Mouse (Mus musculus): ENCODE measurements at regions not wholly inside any gene's neighbourhood (a gene's known extent, or its start where the extent isn't known, plus 50 kb on each side); places are given as distances from the start of the nearest gene placed in this dataset.
A peak's percentile ranks its signal among the peaks of the same experiment; 100 is the strongest.

GRCm38 (mm10) chr4:31760116-31760515, 203.8 kb upstream of the Map3k7 start:
- Histone ChIP-seq H3K9me3 (ENCODE audit: control insufficient read depth, low read length) (no peaks in the 10 kb centered on the region), H3K27me3 (replicated peaks; ENCODE audit: control insufficient read depth, insufficient read depth, low read length) (no peaks in the 10 kb centered on the region), H3K27ac (ENCODE audit: low read depth, low read length) (no peak overlapping the region), H3K9ac (ENCODE audit: low read depth, low read length) (no peak overlapping the region), H3K4me3 (ENCODE audit: low read length) (no peak overlapping the region), H3K4me1 (ENCODE audit: control insufficient read depth, insufficient read depth, low read depth, low read length) (no peaks in the 10 kb centered on the region), H3K36me3 (ENCODE audit: control insufficient read depth, insufficient read depth, low read length) (no peaks in the 10 kb centered on the region), H3K4me2 (ENCODE audit: low read length) (no peak overlapping the region)
- WGBS, result 32% methylated on average over 4 of the region's 4 CpGs
- no peak for ATAC-seq

GRCm38 (mm10) chr4:31762199-31762598, 201.7 kb upstream of the Map3k7 start:
- no peak overlapping the region for H3K4me2 ChIP-seq (ENCODE audit: low read length)
- H3K9me3 ChIP-seq (ENCODE audit: control insufficient read depth, low read length), result no peaks in the 10 kb centered on the region
- no peak for ATAC-seq
- H3K27ac ChIP-seq (ENCODE audit: low read depth, low read length), result no peak overlapping the region
- H3K4me1 ChIP-seq (ENCODE audit: control insufficient read depth, insufficient read depth, low read depth, low read length), result no peaks in the 10 kb centered on the region
- H3K9ac ChIP-seq (ENCODE audit: low read depth, low read length), result no peak overlapping the region
- WGBS, result 86% methylated on average over 6 of the region's 7 CpGs
- no peak overlapping the region for H3K4me3 ChIP-seq (ENCODE audit: low read length)
- H3K27me3 ChIP-seq (replicated peaks; ENCODE audit: control insufficient read depth, insufficient read depth, low read length), result no peaks in the 10 kb centered on the region
- H3K36me3 ChIP-seq (ENCODE audit: control insufficient read depth, insufficient read depth, low read length), result no peaks in the 10 kb centered on the region

GRCm38 (mm10) chr4:31768026-31768626, 195.8 kb upstream of the Map3k7 start:
- Histone ChIP-seq H3K27me3 (replicated peaks; ENCODE audit: control insufficient read depth, insufficient read depth, low read length) (no peaks in the 10 kb centered on the region), H3K27ac (ENCODE audit: low read depth, low read length) (no peak overlapping the region), H3K36me3 (ENCODE audit: control insufficient read depth, insufficient read depth, low read length) (no peaks in the 10 kb centered on the region), H3K4me3 (ENCODE audit: low read length) (no peak overlapping the region), H3K9me3 (ENCODE audit: control insufficient read depth, low read length) (no peaks in the 10 kb centered on the region), H3K9ac (ENCODE audit: low read depth, low read length) (no peak overlapping the region), H3K4me2 (ENCODE audit: low read length) (no peak overlapping the region), H3K4me1 (ENCODE audit: control insufficient read depth, insufficient read depth, low read depth, low read length) (no peaks in the 10 kb centered on the region)
- WGBS, result 81% methylated on average over 6 of the region's 6 CpGs
- no peak for ATAC-seq

- no peak for ATAC-seq
- WGBS, result 89% methylated on average over 4 of the region's 4 CpGs
- no peaks in the 10 kb centered on the region for H3K9me3 ChIP-seq (ENCODE audit: control insufficient read depth, low read length)
- H3K4me2 ChIP-seq (ENCODE audit: low read length), result no peak overlapping the region
- no peaks in the 10 kb centered on the region for H3K27me3 ChIP-seq (replicated peaks; ENCODE audit: control insufficient read depth, insufficient read depth, low read length)
- no peak overlapping the region for H3K9ac ChIP-seq (ENCODE audit: low read depth, low read length)
- H3K27ac ChIP-seq (ENCODE audit: low read depth, low read length), result no peak overlapping the region
- no peak overlapping the region for H3K4me3 ChIP-seq (ENCODE audit: low read length)
- H3K36me3 ChIP-seq (ENCODE audit: control insufficient read depth, insufficient read depth, low read length), result no peaks in the 10 kb centered on the region
- H3K4me1 ChIP-seq (ENCODE audit: control insufficient read depth, insufficient read depth, low read depth, low read length), result no peaks in the 10 kb centered on the region
These were observed 194.6 kb upstream of the Map3k7 start for GRCm38 (mm10) chr4:31769325-31769724.

- no peak overlapping the region for H3K27ac ChIP-seq (ENCODE audit: low read depth, low read length)
- no peak for ATAC-seq
- H3K36me3 ChIP-seq (ENCODE audit: control insufficient read depth, insufficient read depth, low read length), result no peaks in the 10 kb centered on the region
- no peak overlapping the region for H3K4me2 ChIP-seq (ENCODE audit: low read length)
- no peaks in the 10 kb centered on the region for H3K4me1 ChIP-seq (ENCODE audit: control insufficient read depth, insufficient read depth, low read depth, low read length)
- no peaks in the 10 kb centered on the region for H3K27me3 ChIP-seq (replicated peaks; ENCODE audit: control insufficient read depth, insufficient read depth, low read length)
- WGBS, result 86% methylated on average over 1 of the region's 1 CpGs
- H3K4me3 ChIP-seq (ENCODE audit: low read length), result no peak overlapping the region
- H3K9ac ChIP-seq (ENCODE audit: low read depth, low read length), result no peak overlapping the region
- H3K9me3 ChIP-seq (ENCODE audit: control insufficient read depth, low read length), result no peaks in the 10 kb centered on the region
These were observed 177.6 kb upstream of the Map3k7 start for GRCm38 (mm10) chr4:31786284-31786683.

GRCm38 (mm10) chr4:31817574-31818240, 146.2 kb upstream of the Map3k7 start:
- H3K9me3 ChIP-seq (ENCODE audit: control insufficient read depth, low read length), result no peaks in the 10 kb centered on the region
- H3K27ac ChIP-seq (ENCODE audit: low read depth, low read length), result no peak overlapping the region
- WGBS, result 77% methylated on average over 3 of the region's 3 CpGs
- H3K9ac ChIP-seq (ENCODE audit: low read depth, low read length), result no peak overlapping the region
- no peaks in the 10 kb centered on the region for H3K4me1 ChIP-seq (ENCODE audit: control insufficient read depth, insufficient read depth, low read depth, low read length)
- H3K27me3 ChIP-seq (replicated peaks; ENCODE audit: control insufficient read depth, insufficient read depth, low read length), result no peaks in the 10 kb centered on the region
- H3K4me3 ChIP-seq (ENCODE audit: low read length), result no peak overlapping the region
- no peak overlapping the region for H3K4me2 ChIP-seq (ENCODE audit: low read length)
- H3K36me3 ChIP-seq (ENCODE audit: control insufficient read depth, insufficient read depth, low read length), result no peaks in the 10 kb centered on the region
- ATAC-seq, result no peak

GRCm38 (mm10) chr4:31819521-31820259, 144.2 kb upstream of the Map3k7 start:
- 72% methylated on average over 18 of the region's 18 CpGs for WGBS
- H3K4me3 ChIP-seq (ENCODE audit: low read length), result no peak overlapping the region
- no peaks in the 10 kb centered on the region for H3K4me1 ChIP-seq (ENCODE audit: control insufficient read depth, insufficient read depth, low read depth, low read length)
- H3K27ac ChIP-seq (ENCODE audit: low read depth, low read length), result no peak overlapping the region
- no peaks in the 10 kb centered on the region for H3K27me3 ChIP-seq (replicated peaks; ENCODE audit: control insufficient read depth, insufficient read depth, low read length)
- H3K36me3 ChIP-seq (ENCODE audit: control insufficient read depth, insufficient read depth, low read length), result no peaks in the 10 kb centered on the region
- H3K9ac ChIP-seq (ENCODE audit: low read depth, low read length), result no peak overlapping the region
- H3K4me2 ChIP-seq (ENCODE audit: low read length), result no peak overlapping the region
- no peak for ATAC-seq
- no peaks in the 10 kb centered on the region for H3K9me3 ChIP-seq (ENCODE audit: control insufficient read depth, low read length)

GRCm38 (mm10) chr4:31823574-31824348, 140.1 kb upstream of the Map3k7 start:
- no peak overlapping the region for H3K9ac ChIP-seq (ENCODE audit: low read depth, low read length)
- H3K36me3 ChIP-seq (ENCODE audit: control insufficient read depth, insufficient read depth, low read length), result no peaks in the 10 kb centered on the region
- H3K4me1 ChIP-seq (ENCODE audit: control insufficient read depth, insufficient read depth, low read depth, low read length), result no peaks in the 10 kb centered on the region
- H3K4me3 ChIP-seq (ENCODE audit: low read length), result 0 out of 2 replicates have a peak overlapping the region, but pooled peaks have one; percentile 13
- H3K27ac ChIP-seq (ENCODE audit: low read depth, low read length), result no peak overlapping the region
- 0 out of 2 replicates have a peak, but pooled peaks have one; percentile 48 for ATAC-seq
- no peaks in the 10 kb centered on the region for H3K27me3 ChIP-seq (replicated peaks; ENCODE audit: control insufficient read depth, insufficient read depth, low read length)
- 49% methylated on average over 19 of the region's 19 CpGs for WGBS
- H3K9me3 ChIP-seq (ENCODE audit: control insufficient read depth, low read length), result no peaks in the 10 kb centered on the region
- H3K4me2 ChIP-seq (ENCODE audit: low read length), result peak overlapping the region; percentile 46
